Mouse (Mus musculus) brain, embryonic 14.5 days (tissue): ENCODE data around the gene Serpina1a.
"Not testable (repeated sequence)": the region's sequence is repeated elsewhere in the genome, so short reads cannot be mapped to it uniquely, and the experiment has no call there.

Experiments used
- CTCF ChIP-seq: fragments of 200-500 bp; IDR thresholded peaks from 2 replicates; pipeline ENCODE4 v1.5.1; 2012; ENCODE audit warnings: inconsistent platforms, mild to moderate bottlenecking, moderate library complexity, borderline replicate concordance; ENCODE audit not compliant: insufficient read depth, insufficient read length; ENCODE audit errors: extremely low read depth
- POLR2A ChIP-seq: fragments of 200-500 bp; IDR thresholded peaks from 2 replicates; pipeline ENCODE4 v1.6.1; 2012; ENCODE audit warnings: mild to moderate bottlenecking, inconsistent platforms, borderline replicate concordance; ENCODE audit not compliant: poor library complexity, insufficient read depth, insufficient read length, severe bottlenecking; ENCODE audit errors: extremely low read depth

GRCm38 (mm10) chr12:103901929-103902328 is 38.6 kb upstream of the Serpina1a start:
- not testable (repeated sequence) for TF ChIP-seq CTCF, POLR2A
